Mouse (Mus musculus) brain, embryonic 14.5 days (tissue): ENCODE data around the gene Atg10.

ENCODE experiments used
- CTCF ChIP-seq: fragments of 200-500 bp; IDR thresholded peaks from 2 replicates; pipeline ENCODE4 v1.5.1; 2012; ENCODE audit warnings: inconsistent platforms, mild to moderate bottlenecking, moderate library complexity, borderline replicate concordance; ENCODE audit not compliant: insufficient read depth, insufficient read length; ENCODE audit errors: extremely low read depth
- POLR2A ChIP-seq: fragments of 200-500 bp; IDR thresholded peaks from 2 replicates; pipeline ENCODE4 v1.6.1; 2012; ENCODE audit warnings: mild to moderate bottlenecking, inconsistent platforms, borderline replicate concordance; ENCODE audit not compliant: poor library complexity, insufficient read depth, insufficient read length, severe bottlenecking; ENCODE audit errors: extremely low read depth

- TF ChIP-seq POLR2A (no peak), CTCF (no peak)
Observed at GRCm38 (mm10) chr13:91165200-91165599, 58.6 kb downstream of the Atg10 start.
